Mouse (Mus musculus) heart, adult 2 months (tissue): ENCODE data around the gene Arrdc4. TPM values are rescaled to one million over a fixed set of nuclear protein-coding genes. Genes with fewer than 3 reads are reported as not detected.

Source experiments
- DNase-seq, 2 experiments: peaks; one replicate each; pipeline ENCODE4 v3.0.0; 2021
- H3K27ac ChIP-seq: fragments of 200-600 bp; 2 replicates; pipeline ENCODE4 v1.8.1; 2022
- H3K27me3 ChIP-seq: fragments of 200-500 bp; 2 replicates; pipeline ENCODE4 v1.6.1; 2012; ENCODE audit warnings: mild to moderate bottlenecking, low read length, inconsistent platforms, mixed read lengths; ENCODE audit not compliant: control insufficient read depth, insufficient read depth
- H3K36me3 ChIP-seq: fragments of 200-500 bp; 2 replicates; pipeline ENCODE4 v1.6.1; 2012; ENCODE audit warnings: low read length, inconsistent platforms; ENCODE audit not compliant: control insufficient read depth, insufficient read depth
- H3K4me1 ChIP-seq: fragments of 200-500 bp; 2 replicates; pipeline ENCODE4 v1.6.1; 2011; ENCODE audit warnings: low read length; ENCODE audit not compliant: control insufficient read depth, insufficient read depth
- H3K4me3 ChIP-seq: fragments of 200-600 bp; 2 replicates; pipeline ENCODE4 v1.8.1; 2022
- H3K79me2 ChIP-seq: fragments of 200-500 bp; replicated peaks from 2 replicates; pipeline ENCODE4 v1.6.1; 2012; ENCODE audit warnings: mild to moderate bottlenecking, inconsistent platforms, low read length, moderate library complexity, mixed read lengths; ENCODE audit not compliant: control insufficient read depth, insufficient read depth
- H3K9ac ChIP-seq: fragments of 200-500 bp; 2 replicates; pipeline ENCODE4 v1.6.1; 2012; ENCODE audit warnings: low read depth, mild to moderate bottlenecking, control low read depth, inconsistent platforms, low read length, mixed read lengths
- CTCF ChIP-seq: fragments of 200-600 bp; IDR thresholded peaks from 2 replicates; pipeline ENCODE4 v1.8.1; 2022; ENCODE audit warnings: antibody characterized with exemption, mild to moderate bottlenecking, moderate library complexity
- EP300 ChIP-seq: fragments of 200-500 bp; IDR thresholded peaks from 2 replicates; pipeline ENCODE4 v1.6.1; 2011; ENCODE audit warnings: low read depth, low read length, control low read depth; ENCODE audit not compliant: insufficient read depth
- POLR2A ChIP-seq: fragments of 200-500 bp; IDR thresholded peaks from 2 replicates; pipeline ENCODE4 v1.6.1; 2011; ENCODE audit warnings: mild to moderate bottlenecking, low read depth, low read length, control low read depth; ENCODE audit not compliant: insufficient read depth
- WGBS: fragments of 180-500 bp; shearing (Covaris S2); methylation state at CpG from one replicate; pipeline ENCODE4 v1.1.7; 2018; 5-methylcytosine and 5-hydroxymethylcytosine counted together
- intact Hi-C: fragments of 180-260 bp; cut with DNase I; formaldehyde crosslinking; loops from one replicate; pipeline ENCODE4 v1.15.1; 2025
- long read RNA-seq: library from polyadenylated mRNA; stranded (forward); transcript quantifications from one replicate; pipeline ENCODE4 v2.0.0, GENCODE M21; 2021
- polyA plus RNA-seq: library from polyadenylated mRNA; depleted of rRNA; stranded (reverse); fragments of >200 nt; gene quantifications from 2 replicates; pipeline ENCODE4 v1.2.3, GENCODE M21; 2012; rRNA removed
- total RNA-seq, 2 experiments: library from RNA; stranded (reverse); gene quantifications; 2 replicates each; pipeline ENCODE4 v1.2.3; 2021

The Arrdc4 gene
- 1 to 10 TPM; 6.3 to 7.2 TPM for total RNA-seq
- 4.6 and 7.9 TPM in 2 replicates for polyA plus RNA-seq
- long read RNA-seq, partial matches to known transcripts: 0 of 4 reads
- long read RNA-seq, other reads (novel, unspliced or antisense): 0 of 4 reads

DNA sequence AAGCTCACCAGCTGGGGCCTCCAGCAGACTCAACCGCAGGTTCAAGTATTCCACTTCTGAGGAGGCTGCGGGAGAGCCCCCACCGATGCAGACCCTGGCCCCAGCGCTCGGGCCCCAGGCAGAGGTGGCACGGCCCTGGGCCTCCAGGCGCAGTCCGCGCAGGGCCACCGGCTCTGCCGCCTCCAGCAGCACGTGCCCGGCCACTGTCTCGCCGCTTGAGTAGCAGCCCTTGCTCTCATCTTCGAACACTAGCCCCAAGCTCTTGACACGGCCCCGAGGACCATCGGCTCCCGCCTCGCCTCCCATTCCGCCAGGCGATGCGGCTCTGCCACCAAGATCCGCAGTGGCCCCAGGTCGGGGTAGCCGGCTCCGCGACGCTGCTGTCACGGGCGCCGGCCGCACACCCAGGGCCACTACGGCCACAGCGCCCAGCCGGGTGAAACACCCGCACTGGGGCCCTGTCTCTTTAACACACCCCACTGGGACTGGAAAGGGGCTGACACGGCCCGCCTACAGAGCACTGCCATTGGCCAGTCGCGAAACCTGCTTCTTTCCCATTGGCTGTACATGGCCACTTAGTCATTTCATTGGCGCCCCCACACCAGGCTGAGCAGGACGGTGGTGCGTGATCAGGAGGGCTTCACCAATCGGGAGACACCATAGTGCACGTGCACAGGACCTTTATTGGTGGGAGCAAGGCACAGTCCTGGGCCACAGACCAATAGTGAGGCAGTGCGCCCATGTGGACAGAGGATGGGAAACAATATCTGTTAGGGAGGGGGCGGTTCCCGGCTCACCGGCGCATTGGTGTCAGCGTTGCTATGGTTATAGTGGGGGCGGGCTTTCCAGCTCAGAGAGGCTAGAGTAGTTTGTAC lies at the start of gene Arrdc4:
Gene Arrdc4 (minus strand): TSS at position 481 of the 875 bp plus-strand sequence.
- Histone ChIP-seq H3K79me2 (no peaks in the 10 kb centered on the region; the same call in 1 of the 2 replicates), H3K4me3 (peak within 1 kb of the TSS; percentile 88), H3K9ac (peak within 1 kb of the TSS; percentile 87), H3K27me3 (no peaks in the 10 kb centered on the region), H3K36me3 (peaks cover 8% of the 10 kb centered on the region), H3K27ac (peak within 1 kb of the TSS; percentile 95), H3K4me1 (peaks cover 12% of the 10 kb centered on the region)
- peak; percentile 98 to 99 for DNase-seq
- WGBS: under 1% methylated on average over 54 of the region's 54 CpGs
- no peak for TF ChIP-seq EP300
- TF ChIP-seq POLR2A: peak; percentile 62
- no peak for TF ChIP-seq CTCF
- intact Hi-C loops: no loop called here

DNA sequence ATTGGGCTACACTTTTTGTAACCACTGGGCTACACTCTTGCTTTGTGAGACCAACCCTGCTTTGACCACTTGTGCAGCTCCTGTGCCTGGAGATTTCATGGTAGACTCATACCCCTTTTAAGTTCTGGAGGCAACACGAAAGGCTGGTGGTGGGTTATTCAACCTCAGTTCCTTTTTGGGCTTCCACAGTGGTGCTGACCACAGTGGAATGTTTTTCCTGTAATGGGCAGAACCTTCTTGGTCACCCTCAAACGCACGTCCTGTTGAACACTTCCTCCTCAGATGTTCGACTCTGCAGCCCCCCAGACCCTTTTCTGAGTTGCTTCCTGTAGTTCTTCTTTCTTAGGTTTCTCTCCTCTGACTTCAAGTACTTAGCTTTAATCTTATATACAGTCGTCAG lies 46.5 kb upstream of the Arrdc4 start:
- peak in 1 of 2 experiments; percentile 4 for DNase-seq
- TF ChIP-seq CTCF: no peak
- Histone ChIP-seq H3K27ac (no peak overlapping the region), H3K4me1 (no peaks in the 10 kb centered on the region), H3K4me3 (no peak overlapping the region), H3K9ac (no peak overlapping the region), H3K36me3 (no peaks in the 10 kb centered on the region), H3K79me2 (no peaks in the 10 kb centered on the region), H3K27me3 (no peaks in the 10 kb centered on the region)
- intact Hi-C loops: no loop called here
- WGBS: 46% methylated on average over 5 of the region's 5 CpGs

DNA sequence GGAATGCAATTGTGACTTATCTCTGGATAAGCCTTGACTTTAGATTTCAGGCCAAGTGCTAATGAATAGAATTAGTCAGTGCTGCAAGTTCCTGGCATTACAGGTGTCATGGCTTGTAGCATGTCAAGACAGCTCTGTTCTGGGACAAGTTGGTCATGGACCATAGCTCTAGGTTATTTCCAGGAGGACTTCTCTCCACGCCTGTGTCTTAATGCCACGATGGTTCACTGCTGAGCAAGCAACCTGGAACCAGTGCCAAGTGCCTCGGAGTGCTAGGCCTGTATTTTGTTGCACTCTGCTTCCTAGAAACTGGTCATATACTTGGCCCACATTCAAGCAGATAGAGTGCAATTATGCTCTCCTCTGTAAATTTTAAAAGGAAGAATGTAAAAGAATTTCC lies 39.7 kb upstream of the Arrdc4 start:
- H3K4me1 ChIP-seq: no peaks in the 10 kb centered on the region
- H3K27ac ChIP-seq: no peak overlapping the region
- intact Hi-C loops: no loop called here
- no peaks in the 10 kb centered on the region for H3K79me2 ChIP-seq
- TF ChIP-seq EP300 (no peak), CTCF (no peak), POLR2A (no peak)
- 39% methylated on average over 3 of the region's 3 CpGs for WGBS
- no peaks in the 10 kb centered on the region for H3K36me3 ChIP-seq
- DNase-seq: peak in 1 of 2 experiments; percentile 5
- no peak overlapping the region for H3K4me3 ChIP-seq
- H3K9ac ChIP-seq: no peak overlapping the region
- H3K27me3 ChIP-seq: no peaks in the 10 kb centered on the region

DNA sequence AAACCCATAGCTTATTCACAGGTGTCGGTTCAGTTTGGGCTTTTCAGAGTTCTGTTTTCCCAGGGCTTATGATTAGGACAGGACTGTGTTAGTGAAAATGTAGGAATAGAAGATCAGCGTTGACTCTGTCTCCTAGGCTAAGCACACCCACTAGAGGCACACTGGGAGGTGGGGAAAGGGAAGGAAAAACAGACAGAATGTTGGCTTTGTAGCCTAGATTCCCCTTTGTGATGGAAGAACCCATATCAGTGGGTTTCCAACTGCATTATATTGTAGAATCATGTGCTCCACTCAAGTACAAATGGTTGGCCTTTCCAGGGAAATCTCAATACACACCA lies 22.7 kb upstream of the Arrdc4 start:
- H3K9ac ChIP-seq: no peak overlapping the region
- WGBS: 85% methylated on average over 2 of the region's 2 CpGs
- H3K27ac ChIP-seq: no peak overlapping the region

DNA sequence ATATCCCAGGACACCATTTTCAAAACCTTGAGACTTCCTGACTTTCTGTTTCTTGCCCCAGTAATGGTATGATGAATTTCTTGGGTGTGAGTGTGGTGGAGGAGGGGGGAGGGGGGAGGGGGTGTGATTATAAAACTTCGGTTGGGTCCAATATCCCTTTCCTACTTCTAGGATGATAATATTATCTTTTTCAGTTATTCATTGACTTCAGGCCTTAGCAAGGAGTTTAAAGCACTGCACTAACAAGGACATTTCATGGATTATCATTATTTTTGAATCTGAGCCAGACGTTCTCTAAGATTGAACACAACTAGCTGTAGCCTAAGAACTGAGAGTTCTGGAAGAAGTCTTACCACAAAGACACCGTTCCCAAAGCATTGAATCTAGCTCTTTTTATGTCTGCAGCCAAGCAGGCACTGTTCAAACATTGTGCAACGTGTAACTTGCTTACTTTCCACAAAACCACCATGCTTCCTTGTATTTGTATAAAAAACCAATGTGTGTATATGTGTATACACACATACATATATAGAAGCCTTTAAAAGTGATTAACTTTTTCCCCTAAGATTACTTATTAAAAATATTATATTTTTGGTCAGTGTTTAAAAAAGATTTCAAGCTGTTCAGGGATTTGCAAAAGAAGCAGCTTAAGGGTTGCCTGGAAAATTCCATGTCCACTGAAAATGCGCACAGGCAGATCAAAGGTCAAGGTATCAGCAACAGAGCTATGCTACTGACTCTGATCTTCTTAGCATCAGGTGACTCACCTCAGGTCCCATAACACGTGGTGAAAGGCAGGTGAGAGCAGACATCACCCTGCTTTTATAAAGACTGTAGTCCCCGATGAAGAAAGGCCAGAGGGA lies 22.1 kb upstream of the Arrdc4 start:
- Histone ChIP-seq H3K79me2 (no peaks in the 10 kb centered on the region), H3K27ac (no peak overlapping the region), H3K27me3 (no peaks in the 10 kb centered on the region), H3K4me1 (no peaks in the 10 kb centered on the region), H3K36me3 (no peaks in the 10 kb centered on the region), H3K9ac (no peak overlapping the region), H3K4me3 (no peak overlapping the region)
- intact Hi-C loops: no loop called here
- no peak for DNase-seq
- 68% methylated on average over 7 of the region's 7 CpGs for WGBS
- TF ChIP-seq EP300 (no peak), POLR2A (no peak), CTCF (no peak)

More for the DNA sequence above, 22.7 kb upstream of the Arrdc4 start:
- H3K4me3 ChIP-seq: no peak overlapping the region
- no peaks in the 10 kb centered on the region for H3K36me3 ChIP-seq
- TF ChIP-seq CTCF (no peak), EP300 (no peak), POLR2A (no peak)
- no peaks in the 10 kb centered on the region for H3K79me2 ChIP-seq
- intact Hi-C loops: loop anchor here (1.0 kb wide), 1 partner anchor 10 kb away; no protein-coding TSS in a partner anchor
- no peak for DNase-seq
- no peaks in the 10 kb centered on the region for H3K27me3 ChIP-seq
- H3K4me1 ChIP-seq: no peaks in the 10 kb centered on the region
